Mouse (Mus musculus) activated CD4-positive, CD25-positive, alpha-beta regulatory T cell (primary cell): Measurements from ENCODE around the gene Mon1b. TPM values are rescaled to one million over a fixed set of nuclear protein-coding genes. Genes with fewer than 3 reads are reported as not detected.

ENCODE experiments used
- polyA plus RNA-seq, 2 experiments: library from polyadenylated mRNA; unstranded; fragments of 100-300 nt; shearing (Covaris generic); gene quantifications; one replicate each; pipeline ENCODE4 v1.2.1; 2017

Mon1b gene
- polyA plus RNA-seq, result 10 to 100 TPM; 14.2 to 27.2 TPM

GRCm38 (mm10) chr8:113634670-113635591 is at the start of gene Mon1b:
Mon1b (plus strand) TSS chr8:113635587.

GRCm38 (mm10) chr8:113642926-113643325 is 7.5 kb downstream of the Mon1b start, which contains the start of gene Syce1l:
Syce1l (plus strand) TSS chr8:113643213.

Other genes with a start within 250 kb of the Mon1b start
- not detected for gene Syce1l, start 7.6 kb downstream of the Mon1b start, polyA plus RNA-seq
- under 1 TPM in 1 of 2 experiments, not detected in 1; 0.22 TPM for gene Adamts18, start 213.2 kb downstream of the Mon1b start, polyA plus RNA-seq